Mouse (Mus musculus) CH12.LX (cell line): Measurements from ENCODE around the gene Tmem150c. TPM values are rescaled to one million over a fixed set of nuclear protein-coding genes. Genes with fewer than 3 reads are reported as not detected.

ENCODE experiments used
- DNase-seq: peaks from one replicate; pipeline ENCODE4 v3.0.0-alpha.2; 2013; ENCODE audit errors: extremely low read depth
- H3K27ac ChIP-seq: 2 replicates; pipeline ENCODE4 v1.5.1; 2012; ENCODE audit warnings: low read depth, mild to moderate bottlenecking, control low read depth, moderate library complexity; ENCODE audit not compliant: insufficient read depth
- H3K27me3 ChIP-seq: replicated peaks from 2 replicates; pipeline ENCODE3; 2012; ENCODE audit warnings: inconsistent platforms
- H3K36me3 ChIP-seq, 2 experiments: replicated peaks in 1 of 2; 2 replicates each; pipeline versions ENCODE3 to v1.6.1; 2012; ENCODE audit warnings: inconsistent platforms in 1 of 2, low read length in 1 of 2, mild to moderate bottlenecking in 1 of 2, mixed read lengths in 1 of 2, moderate library complexity in 1 of 2; ENCODE audit not compliant: control insufficient read depth in 1 of 2, insufficient read depth in 1 of 2
- H3K4me1 ChIP-seq, 2 experiments: 2 replicates each; pipeline ENCODE4 v1.6.1; 2012; ENCODE audit warnings: inconsistent platforms in 1 of 2, moderate library complexity in 1 of 2; ENCODE audit not compliant: insufficient read depth in 2 of 2, control insufficient read depth in 1 of 2
- H3K4me2 ChIP-seq: 2 replicates; pipeline ENCODE4 v1.6.1; 2012; ENCODE audit warnings: low read depth, mild to moderate bottlenecking, control low read depth; ENCODE audit not compliant: poor library complexity, insufficient read depth, severe bottlenecking
- H3K4me3 ChIP-seq, 3 experiments: fragments of 150-350 bp in 1 of 3; sonication (generic) in 1 of 3; replicated peaks in 1 of 3; 2 replicates each; pipeline versions ENCODE3 to v1.5.1; 2011 to 2012; ENCODE audit warnings: low read depth in 2 of 3, low read length in 2 of 3, mild to moderate bottlenecking in 2 of 3, moderate library complexity in 2 of 3, control low read depth in 1 of 3, improper control_type of control experiment in 1 of 3, inconsistent platforms in 1 of 3, mixed read lengths in 1 of 3; ENCODE audit not compliant: poor library complexity in 1 of 3
- H3K79me2 ChIP-seq: replicated peaks from 2 replicates; pipeline ENCODE4 v1.6.1; 2012; ENCODE audit warnings: mild to moderate bottlenecking, moderate library complexity; ENCODE audit not compliant: control insufficient read depth, poor library complexity, insufficient read depth, severe bottlenecking; ENCODE audit errors: extremely low read depth
- H3K9ac ChIP-seq: 2 replicates; pipeline ENCODE4 v1.6.1; 2012; ENCODE audit warnings: low read depth, mild to moderate bottlenecking, control low read depth, moderate library complexity; ENCODE audit not compliant: insufficient read depth
- H3K9me3 ChIP-seq: replicated peaks from 2 replicates; pipeline ENCODE3; 2012; ENCODE audit warnings: low read length, inconsistent platforms, mixed read lengths
- BHLHE40 ChIP-seq: IDR thresholded peaks from 2 replicates; pipeline ENCODE4 v1.6.1; 2011; ENCODE audit warnings: mild to moderate bottlenecking, low read depth, low read length, improper control_type of control experiment
- CHD2 ChIP-seq: IDR thresholded peaks from 2 replicates; pipeline ENCODE4 v1.6.1; 2011; ENCODE audit warnings: low read length, improper control_type of control experiment
- E2F4 ChIP-seq: IDR thresholded peaks from 2 replicates; pipeline ENCODE4 v1.6.1; 2011; ENCODE audit warnings: low read depth, low read length, improper control_type of control experiment; ENCODE audit not compliant: insufficient replicate concordance
- EP300 ChIP-seq: IDR thresholded peaks from 2 replicates; pipeline ENCODE4 v1.6.1; 2011; ENCODE audit warnings: low read length, improper control_type of control experiment
- HCFC1 ChIP-seq: IDR thresholded peaks from 2 replicates; pipeline ENCODE4 v1.6.1; 2012; ENCODE audit warnings: low read depth, mild to moderate bottlenecking, inconsistent platforms, low read length, improper control_type of control experiment
- MAFK ChIP-seq: IDR thresholded peaks from 2 replicates; pipeline ENCODE4 v1.6.1; 2011; ENCODE audit warnings: low read length, improper control_type of control experiment; ENCODE audit not compliant: insufficient replicate concordance
- MAX ChIP-seq: IDR thresholded peaks from 2 replicates; pipeline ENCODE4 v1.6.1; 2011; ENCODE audit warnings: low read length, improper control_type of control experiment
- MXI1 ChIP-seq: IDR thresholded peaks from 2 replicates; pipeline ENCODE4 v1.6.1; 2011; ENCODE audit warnings: mild to moderate bottlenecking, low read depth, low read length, improper control_type of control experiment
- NRF1 ChIP-seq: IDR thresholded peaks from 2 replicates; pipeline ENCODE4 v1.6.1; 2014; ENCODE audit warnings: low read depth, mild to moderate bottlenecking, inconsistent platforms, low read length, improper control_type of control experiment, moderate library complexity
- PAX5 ChIP-seq: IDR thresholded peaks from 2 replicates; pipeline ENCODE4 v1.6.1; 2012; ENCODE audit warnings: low read length, inconsistent platforms, mixed read lengths
- POLR2A ChIP-seq: IDR thresholded peaks from 2 replicates; pipeline ENCODE4 v1.6.1; 2011; ENCODE audit warnings: low read depth, mild to moderate bottlenecking, improper control_type of control experiment, low read length
- RCOR1 ChIP-seq: conservative IDR thresholded peaks from 2 replicates; pipeline ENCODE4 v1.6.1; 2012; ENCODE audit warnings: low read depth, mild to moderate bottlenecking, inconsistent platforms, low read length, improper control_type of control experiment
- SMC3 ChIP-seq: IDR thresholded peaks from 2 replicates; pipeline ENCODE4 v1.6.1; 2011; ENCODE audit warnings: low read depth, low read length, improper control_type of control experiment
- TCF12 ChIP-seq: IDR thresholded peaks from 2 replicates; pipeline ENCODE4 v1.6.1; 2014; ENCODE audit warnings: low read depth, mild to moderate bottlenecking, inconsistent platforms, low read length, improper control_type of control experiment
- USF2 ChIP-seq: conservative IDR thresholded peaks from 2 replicates; pipeline ENCODE4 v1.6.1; 2011; ENCODE audit warnings: low read depth, low read length, improper control_type of control experiment
- ZKSCAN1 ChIP-seq: IDR thresholded peaks from 2 replicates; pipeline ENCODE4 v1.6.1; 2012; ENCODE audit warnings: low read depth, inconsistent platforms, low read length, improper control_type of control experiment, borderline replicate concordance
- dilution Hi-C: fragments of 300-500 bp; cut with MboI; formaldehyde crosslinking; loops from 2 replicates; pipeline ENCODE4 v1.14.3; 2020; ENCODE audit warnings: low sequenced_read_pairs; ENCODE audit not compliant: extremely low pct_unique_long_range_greater_than_20kb, extremely low pct_ligation_motif_present
- in situ Hi-C: fragments of 300-500 bp; cut with MboI; formaldehyde crosslinking; loops from 3 replicates; pipeline ENCODE4 v1.14.3; 2019; ENCODE audit warnings: low sequenced_read_pairs, low pct_ligation_motif_present, low pct_unique_long_range_greater_than_20kb, mixed read lengths
- polyA plus RNA-seq: library from polyadenylated mRNA; unstranded; fragments of >175 nt; gene quantifications from 2 replicates; pipeline ENCODE4 v1.2.1, GENCODE M21; 2012; ENCODE audit warnings: low read depth; ENCODE audit not compliant: insufficient read length
- total RNA-seq, 2 experiments: library from RNA; depleted of rRNA; stranded (reverse); fragments of 300-350 nt in 1 of 2; fragments of >200 nt in 1 of 2; gene quantifications; 2 replicates each; pipeline ENCODE4 v1.2.3; 2012 to 2014

Tmem150c gene
- total and polyA plus RNA-seq, 3 experiments = not detected

- Histone ChIP-seq H3K4me3 (no peak overlapping the region), H3K9me3 (no peaks in the 10 kb centered on the region), H3K4me2 (no peak overlapping the region), H3K79me2 (no peaks in the 10 kb centered on the region), H3K4me1 (no peaks in the 10 kb centered on the region; a peak in 1 of 4 replicates), H3K27me3 (no peaks in the 10 kb centered on the region), H3K27ac (no peak overlapping the region), H3K9ac (no peak overlapping the region), H3K36me3 (no peaks in the 10 kb centered on the region)
- DNase-seq = no peak
- dilution Hi-C loops (no loop called here), in situ Hi-C loops (no loop called here)
- TF ChIP-seq MAFK = peak; percentile 70; the same call in 1 of the 2 replicates
- TF ChIP-seq TCF12 = no peak
These were observed 14.8 kb downstream of the Tmem150c start for GRCm38 (mm10) chr5:100144836-100145235.

- H3K9me3 ChIP-seq = no peaks in the 10 kb centered on the region
- H3K4me3 ChIP-seq = no peak overlapping the region
- H3K4me1 ChIP-seq = no peaks in the 10 kb centered on the region
- TF ChIP-seq BHLHE40 (no peak), E2F4 (no peak), USF2 (no peak), MXI1 (no peak), MAX (no peak), HCFC1 (no peak), CHD2 (no peak), PAX5 (no peak), ZKSCAN1 (no peak), NRF1 (no peak), SMC3 (no peak), EP300 (no peak), POLR2A (no peak), RCOR1 (no peak)
- H3K27me3 ChIP-seq = no peaks in the 10 kb centered on the region
- H3K4me2 ChIP-seq = no peak overlapping the region
- H3K79me2 ChIP-seq = no peaks in the 10 kb centered on the region
- dilution Hi-C loops (no loop called here), in situ Hi-C loops (no loop called here)
- H3K27ac ChIP-seq = no peak overlapping the region
- DNase-seq = no peak
- no peaks in the 10 kb centered on the region for H3K36me3 ChIP-seq
- H3K9ac ChIP-seq = no peak overlapping the region
These were observed 32.3 kb downstream of the Tmem150c start for GRCm38 (mm10) chr5:100127283-100127682.
